Mouse (Mus musculus) liver, embryonic 13.5 days (tissue): ENCODE data around the gene Ppp1r2. TPM values are rescaled to one million over a fixed set of nuclear protein-coding genes. Genes with fewer than 3 reads are reported as not detected.

Experiments
- ATAC-seq: fragments of 200-750 bp; cut with Nextera tagmentation; 2 replicates; pipeline ENCODE4 v1.8.0; 2017; ENCODE audit warnings: low read depth, mild to moderate bottlenecking, moderate number of reproducible peaks, moderate library complexity
- DNase-seq: peaks from one replicate; pipeline ENCODE4 v3.0.0; 2022
- H3K27ac ChIP-seq: fragments of 300-500 bp; sonication (generic); 2 replicates; pipeline ENCODE4 v1.5.1; 2015; ENCODE audit warnings: moderate library complexity, mild to moderate bottlenecking, inconsistent platforms
- H3K27me3 ChIP-seq: fragments of 300-500 bp; sonication (generic); 2 replicates; pipeline ENCODE4 v1.6.1; 2015; ENCODE audit warnings: mild to moderate bottlenecking, inconsistent platforms
- H3K36me3 ChIP-seq: fragments of 300-500 bp; sonication (generic); 2 replicates; pipeline ENCODE4 v1.6.1; 2015; ENCODE audit warnings: mild to moderate bottlenecking, inconsistent platforms
- H3K4me1 ChIP-seq: fragments of 300-500 bp; sonication (generic); replicated peaks from 2 replicates; pipeline ENCODE4 v1.6.1; 2015; ENCODE audit warnings: inconsistent platforms
- H3K4me2 ChIP-seq: fragments of 300-500 bp; sonication (generic); 2 replicates; pipeline ENCODE4 v1.6.1; 2015; ENCODE audit warnings: inconsistent platforms, mild to moderate bottlenecking, moderate library complexity
- H3K4me3 ChIP-seq: fragments of 300-500 bp; sonication (generic); replicated peaks from 2 replicates; pipeline ENCODE4 v1.5.1; 2015; ENCODE audit warnings: mild to moderate bottlenecking, inconsistent platforms
- H3K9ac ChIP-seq: fragments of 300-500 bp; sonication (generic); 2 replicates; pipeline ENCODE4 v1.6.1; 2015; ENCODE audit warnings: mild to moderate bottlenecking, inconsistent platforms
- H3K9me3 ChIP-seq: fragments of 300-500 bp; sonication (generic); replicated peaks from 2 replicates; pipeline ENCODE4 v1.6.1; 2016; ENCODE audit warnings: inconsistent platforms
- WGBS: fragments of 180-500 bp; shearing (Covaris S2); methylation state at CpG from one replicate; pipeline ENCODE4 v1.1.7; 2015; ENCODE audit not compliant: insufficient replicate concordance; 5-methylcytosine and 5-hydroxymethylcytosine counted together
- polyA plus RNA-seq: library from polyadenylated mRNA; unstranded; fragments of >200 nt; fragmentation: Nextera tagmentation; extraction: Ambion mirVana; gene quantifications from 2 replicates; pipeline ENCODE4 v1.2.1, GENCODE M21; 2015

Ppp1r2 gene
- polyA plus RNA-seq, 1 experiment from 2014 or later = 44.7 TPM

DNA sequence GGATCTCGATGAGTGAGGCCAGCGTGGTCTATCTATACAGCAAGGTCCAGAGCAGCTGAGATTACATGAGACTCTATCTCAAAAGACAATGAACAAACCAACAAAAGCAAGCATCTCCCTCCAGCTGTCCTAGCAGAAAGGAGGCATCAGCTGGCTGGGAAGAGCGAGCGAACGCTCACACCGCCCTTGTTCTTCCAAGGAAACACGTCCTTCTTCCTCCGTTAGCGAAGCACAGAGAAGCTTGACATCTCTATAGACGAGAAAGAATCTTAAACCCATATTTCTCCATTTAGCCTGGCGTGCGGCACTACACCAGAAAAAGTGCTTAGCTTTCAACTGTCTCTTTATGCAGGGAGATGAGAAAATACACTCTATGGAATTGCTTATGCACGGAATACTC lies 26.4 kb downstream of the Ppp1r2 start:
- H3K4me3 ChIP-seq = no peak overlapping the region

DNA sequence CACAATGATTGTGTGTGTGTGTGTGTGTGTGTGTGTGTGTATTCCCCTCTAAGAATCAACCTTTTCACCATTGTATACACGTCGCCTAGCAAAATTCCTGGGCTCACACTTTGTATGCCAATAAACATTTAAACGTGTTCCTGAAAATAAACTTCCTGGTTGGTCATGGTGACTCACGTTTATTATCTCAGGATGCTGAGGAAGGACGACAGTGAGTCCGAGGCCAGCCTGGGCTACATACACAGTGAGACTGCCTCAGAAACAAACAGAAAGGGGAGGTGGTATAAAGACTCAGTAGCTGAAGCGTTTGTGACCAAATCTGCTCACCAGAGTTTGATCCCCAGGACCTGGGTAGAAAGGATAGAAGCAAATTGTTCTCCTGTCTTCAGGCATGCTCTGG lies 27.6 kb downstream of the Ppp1r2 start:
- Histone ChIP-seq H3K4me3 (no peak overlapping the region), H3K36me3 (no peaks in the 10 kb centered on the region), H3K9me3 (no peaks in the 10 kb centered on the region), H3K4me1 (peaks cover 4% of the 10 kb centered on the region; the same call in 1 of the 2 replicates), H3K27me3 (no peaks in the 10 kb centered on the region), H3K9ac (no peak overlapping the region), H3K4me2 (no peak overlapping the region), H3K27ac (no peak overlapping the region)
- DNase-seq = no peak
- no peak for ATAC-seq
- 52% methylated on average over 7 of the region's 7 CpGs for WGBS

More for the DNA sequence above, 26.4 kb downstream of the Ppp1r2 start:
- no peaks in the 10 kb centered on the region for H3K27me3 ChIP-seq
- H3K36me3 ChIP-seq = peaks cover 4% of the 10 kb centered on the region; the same call in 1 of the 2 replicates
- ATAC-seq (no peak), DNase-seq (no peak)
- no peak overlapping the region for H3K4me2 ChIP-seq
- H3K9me3 ChIP-seq = no peaks in the 10 kb centered on the region
- H3K27ac ChIP-seq = no peak overlapping the region
- no peak overlapping the region for H3K9ac ChIP-seq
- peaks cover 4% of the 10 kb centered on the region; the same call in 1 of the 2 replicates for H3K4me1 ChIP-seq
- WGBS = 84% methylated on average over 13 of the region's 13 CpGs

DNA sequence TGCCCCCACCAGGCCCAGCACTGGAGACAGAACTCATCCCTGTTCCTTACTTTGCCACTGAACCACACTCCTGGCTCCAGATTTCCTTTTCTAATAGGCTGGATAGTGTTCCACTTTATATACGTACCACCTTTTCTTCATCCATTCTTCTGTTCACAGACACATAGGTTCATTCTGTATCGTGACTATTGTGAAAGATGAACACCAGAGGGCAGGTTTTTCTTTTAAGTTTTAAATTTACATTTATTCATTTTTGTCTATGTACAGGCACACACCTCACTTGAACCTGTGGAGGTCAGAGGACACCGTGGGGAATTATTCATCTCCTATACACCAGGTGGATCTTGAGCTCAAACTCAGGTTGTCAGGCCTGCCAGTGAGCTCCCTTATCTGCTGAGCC lies 31.0 kb downstream of the Ppp1r2 start:
- Histone ChIP-seq H3K9me3 (no peaks in the 10 kb centered on the region), H3K4me1 (no peaks in the 10 kb centered on the region), H3K27ac (no peak overlapping the region), H3K36me3 (no peaks in the 10 kb centered on the region), H3K4me2 (no peak overlapping the region), H3K9ac (no peak overlapping the region), H3K27me3 (no peaks in the 10 kb centered on the region), H3K4me3 (no peak overlapping the region)
- ATAC-seq (no peak), DNase-seq (no peak)
- WGBS = 74% methylated on average over 3 of the region's 3 CpGs

DNA sequence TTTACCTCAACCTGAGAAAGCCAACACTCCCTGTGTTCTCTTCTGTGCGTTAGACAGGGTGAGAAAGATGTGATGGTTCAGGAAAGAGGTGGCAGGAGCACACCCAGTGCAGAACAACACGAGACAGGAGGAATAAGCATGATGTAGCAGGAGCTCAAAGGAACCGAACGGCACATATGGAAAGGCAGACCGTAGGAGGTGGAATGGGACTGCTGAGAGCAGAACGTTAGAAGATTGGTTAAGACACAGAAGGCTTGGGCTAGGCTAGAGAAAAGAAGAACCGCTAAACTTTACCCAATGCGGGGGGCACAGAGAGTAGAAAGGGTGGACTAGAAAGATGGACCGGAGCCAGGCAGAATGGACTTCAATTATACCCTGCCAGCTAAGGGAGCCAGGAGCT lies 33.6 kb downstream of the Ppp1r2 start:
- no peak overlapping the region for H3K4me3 ChIP-seq
- H3K9me3 ChIP-seq = no peaks in the 10 kb centered on the region
- no peaks in the 10 kb centered on the region for H3K36me3 ChIP-seq
- ATAC-seq (no peak), DNase-seq (no peak)
- no peak overlapping the region for H3K27ac ChIP-seq
- H3K9ac ChIP-seq = no peak overlapping the region
- no peaks in the 10 kb centered on the region for H3K4me1 ChIP-seq
- no peak overlapping the region for H3K4me2 ChIP-seq
- H3K27me3 ChIP-seq = no peaks in the 10 kb centered on the region
- 74% methylated on average over 9 of the region's 9 CpGs for WGBS

DNA sequence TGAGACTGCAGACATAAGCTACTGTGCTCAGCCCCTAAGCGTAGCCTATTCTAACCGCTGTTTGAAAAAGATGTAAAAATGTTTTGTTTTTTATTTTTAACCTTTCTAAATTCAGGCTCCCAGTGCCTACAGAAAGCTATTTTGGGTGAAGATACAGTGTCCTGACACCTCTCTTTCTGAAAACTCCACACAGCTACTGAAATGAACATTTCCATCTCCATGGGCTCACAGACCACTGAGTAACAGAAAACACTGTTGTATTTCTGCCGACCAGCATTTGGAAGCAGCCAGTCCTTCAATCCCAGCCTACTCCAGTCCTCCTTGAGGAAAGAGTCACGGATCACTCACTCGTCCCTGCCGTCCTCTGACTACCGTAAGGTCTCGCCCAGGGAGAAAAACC lies 34.5 kb downstream of the Ppp1r2 start:
- ATAC-seq = no peak
- 72% methylated on average over 8 of the region's 8 CpGs for WGBS
- 0 out of 2 replicates have a peak, but pooled peaks cover under 1% of the 10 kb centered on the region for H3K4me1 ChIP-seq
- no peak overlapping the region for H3K9ac ChIP-seq
- H3K27me3 ChIP-seq = no peaks in the 10 kb centered on the region
- H3K9me3 ChIP-seq = no peaks in the 10 kb centered on the region
- no peaks in the 10 kb centered on the region for H3K36me3 ChIP-seq
- H3K27ac ChIP-seq = no peak overlapping the region
- DNase-seq = no peak
- no peak overlapping the region for H3K4me3 ChIP-seq
- no peak overlapping the region for H3K4me2 ChIP-seq

DNA sequence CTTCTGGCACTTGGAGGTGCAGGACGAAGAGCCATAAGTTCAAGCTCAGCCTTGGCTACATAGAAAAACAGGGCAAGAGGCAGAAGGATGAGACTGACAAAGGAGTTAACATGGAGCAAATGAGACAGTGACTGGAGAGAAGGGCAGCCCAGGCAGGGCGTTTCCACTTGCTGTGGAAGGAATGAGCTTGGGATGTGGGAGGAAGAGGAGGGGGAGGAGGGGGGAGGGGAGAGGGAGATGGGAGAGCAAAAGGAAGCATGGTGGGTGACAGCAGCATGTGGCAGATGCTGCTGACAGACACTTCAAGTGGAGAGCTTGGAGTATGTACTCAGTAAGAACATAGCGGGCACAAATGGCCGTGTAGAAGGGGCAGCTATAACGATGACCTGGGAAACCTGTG lies 36.8 kb downstream of the Ppp1r2 start:
- Histone ChIP-seq H3K27ac (no peak overlapping the region), H3K27me3 (no peaks in the 10 kb centered on the region), H3K4me3 (no peak overlapping the region), H3K4me1 (peaks cover 15% of the 10 kb centered on the region), H3K9ac (no peak overlapping the region), H3K36me3 (no peaks in the 10 kb centered on the region), H3K9me3 (no peaks in the 10 kb centered on the region), H3K4me2 (no peak overlapping the region)
- ATAC-seq = no peak
- no peak for DNase-seq
- WGBS = 75% methylated on average over 5 of the region's 5 CpGs

DNA sequence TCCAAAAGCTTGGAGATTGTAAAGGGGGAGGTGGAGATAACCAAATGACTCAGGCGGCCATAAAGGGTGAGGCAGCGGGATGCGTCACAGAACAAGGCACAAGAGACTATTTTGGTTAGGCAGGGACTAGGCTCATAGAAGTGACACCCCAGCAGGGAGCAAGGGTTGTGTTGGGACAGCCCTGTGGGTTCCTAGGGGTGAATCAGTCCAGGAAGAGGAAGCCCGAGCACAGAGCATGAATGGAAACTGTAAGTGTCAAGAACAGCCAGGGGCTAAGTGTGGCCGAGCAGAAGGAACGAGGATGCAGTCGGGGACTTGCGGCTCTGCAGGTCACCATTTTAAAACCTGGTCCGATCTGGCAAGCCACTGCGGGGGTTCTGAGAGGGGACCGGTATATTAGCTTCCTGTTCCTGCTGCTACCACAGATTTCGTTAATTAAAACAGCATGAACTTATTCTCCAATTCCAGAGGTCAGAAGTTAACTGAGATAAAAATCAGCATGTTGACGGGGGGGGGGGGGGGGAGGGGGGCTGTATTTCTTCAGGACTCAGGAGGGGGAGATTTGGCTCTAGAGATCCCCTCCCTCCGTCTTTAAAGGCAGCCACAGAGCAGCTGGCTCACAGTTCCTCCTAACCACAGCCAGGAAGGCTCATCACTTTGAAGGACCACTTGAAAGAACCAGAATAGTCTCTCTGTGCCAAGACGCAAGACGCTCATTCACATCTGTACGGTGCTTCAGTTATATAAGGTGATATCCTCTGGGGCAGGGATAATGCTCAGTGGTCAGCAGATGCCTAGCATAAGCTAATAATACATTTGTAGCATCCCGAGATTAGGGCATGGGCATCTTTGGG lies 39.4 kb downstream of the Ppp1r2 start:
- Histone ChIP-seq H3K4me2 (peak overlapping the region; percentile 41), H3K4me1 (peaks cover 20% of the 10 kb centered on the region), H3K9me3 (no peaks in the 10 kb centered on the region), H3K27me3 (0 out of 2 replicates have a peak, but pooled peaks cover 2% of the 10 kb centered on the region), H3K27ac (no peak overlapping the region), H3K4me3 (no peak overlapping the region), H3K36me3 (no peaks in the 10 kb centered on the region), H3K9ac (no peak overlapping the region)
- ATAC-seq (no peak), DNase-seq (no peak)
- 12% methylated on average over 18 of the region's 18 CpGs for WGBS

DNA sequence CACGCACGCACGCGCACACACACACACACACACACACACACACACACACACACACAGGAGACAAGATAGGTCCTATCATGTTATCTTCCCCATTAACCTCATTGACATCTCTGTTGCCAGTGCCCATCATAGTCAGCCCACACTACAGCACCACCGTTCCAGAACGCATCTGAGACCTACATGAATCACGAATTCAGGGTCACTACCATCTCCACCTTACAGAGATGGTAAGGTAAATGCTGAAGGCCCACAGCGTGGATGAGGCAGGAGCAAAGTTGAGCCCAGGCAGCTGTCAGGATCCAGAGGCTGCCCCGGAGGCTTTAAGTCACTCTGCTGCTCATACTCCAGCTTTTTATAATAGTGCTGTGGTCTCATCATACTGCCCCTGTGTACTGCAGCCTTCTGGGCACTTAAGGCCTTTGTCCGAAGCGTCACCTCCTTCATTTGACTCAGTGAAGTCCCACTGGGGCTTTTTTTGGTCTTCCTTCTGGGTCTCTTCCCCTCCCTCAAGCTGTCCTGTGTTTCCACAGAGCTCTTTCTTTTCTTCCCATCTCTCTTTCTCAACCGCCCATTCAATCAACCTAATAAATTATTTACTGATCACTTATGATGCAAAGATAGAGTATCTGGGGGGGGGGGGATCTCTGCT lies 40.1 kb downstream of the Ppp1r2 start:
- no peak overlapping the region for H3K9ac ChIP-seq
- no peak overlapping the region for H3K27ac ChIP-seq
- DNase-seq = no peak
- no peaks in the 10 kb centered on the region for H3K9me3 ChIP-seq
- peaks cover 20% of the 10 kb centered on the region for H3K4me1 ChIP-seq
- no peaks in the 10 kb centered on the region for H3K36me3 ChIP-seq
- 72% methylated on average over 12 of the region's 12 CpGs for WGBS
- H3K27me3 ChIP-seq = 0 out of 2 replicates have a peak, but pooled peaks cover 2% of the 10 kb centered on the region
- no peak overlapping the region for H3K4me3 ChIP-seq
- H3K4me2 ChIP-seq = no peak overlapping the region; the same call in 1 of the 2 replicates
- no peak for ATAC-seq

DNA sequence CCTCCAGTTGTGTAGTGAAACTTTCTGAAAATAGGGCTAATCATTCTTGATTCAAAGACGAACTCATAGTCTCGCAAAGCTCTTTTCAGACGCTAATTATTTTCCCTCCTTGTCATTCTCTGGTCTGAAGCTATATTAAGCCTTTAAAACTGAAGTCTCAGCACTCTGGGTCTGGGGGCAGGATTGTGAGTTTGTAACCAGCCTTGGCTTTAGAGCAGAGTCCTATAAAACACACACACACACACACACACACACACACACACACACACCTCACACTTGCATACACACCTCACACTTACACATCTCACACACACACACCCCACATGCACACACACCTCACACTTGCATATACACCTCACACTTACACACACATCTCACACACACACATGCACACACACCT lies 40.7 kb downstream of the Ppp1r2 start:
- DNase-seq = no peak
- H3K27ac ChIP-seq = no peak overlapping the region
- no peaks in the 10 kb centered on the region for H3K36me3 ChIP-seq
- peaks cover 20% of the 10 kb centered on the region for H3K4me1 ChIP-seq
- H3K9me3 ChIP-seq = no peaks in the 10 kb centered on the region
- H3K27me3 ChIP-seq = 0 out of 2 replicates have a peak, but pooled peaks cover 2% of the 10 kb centered on the region
- peak overlapping the region; percentile 55 for H3K4me2 ChIP-seq
- H3K4me3 ChIP-seq = 0 out of 2 replicates have a peak overlapping the region, but pooled peaks have one; percentile 21
- 23% methylated on average over 3 of the region's 3 CpGs for whole genome bisulfite sequencing
- no peak for ATAC-seq
- H3K9ac ChIP-seq = no peak overlapping the region

DNA sequence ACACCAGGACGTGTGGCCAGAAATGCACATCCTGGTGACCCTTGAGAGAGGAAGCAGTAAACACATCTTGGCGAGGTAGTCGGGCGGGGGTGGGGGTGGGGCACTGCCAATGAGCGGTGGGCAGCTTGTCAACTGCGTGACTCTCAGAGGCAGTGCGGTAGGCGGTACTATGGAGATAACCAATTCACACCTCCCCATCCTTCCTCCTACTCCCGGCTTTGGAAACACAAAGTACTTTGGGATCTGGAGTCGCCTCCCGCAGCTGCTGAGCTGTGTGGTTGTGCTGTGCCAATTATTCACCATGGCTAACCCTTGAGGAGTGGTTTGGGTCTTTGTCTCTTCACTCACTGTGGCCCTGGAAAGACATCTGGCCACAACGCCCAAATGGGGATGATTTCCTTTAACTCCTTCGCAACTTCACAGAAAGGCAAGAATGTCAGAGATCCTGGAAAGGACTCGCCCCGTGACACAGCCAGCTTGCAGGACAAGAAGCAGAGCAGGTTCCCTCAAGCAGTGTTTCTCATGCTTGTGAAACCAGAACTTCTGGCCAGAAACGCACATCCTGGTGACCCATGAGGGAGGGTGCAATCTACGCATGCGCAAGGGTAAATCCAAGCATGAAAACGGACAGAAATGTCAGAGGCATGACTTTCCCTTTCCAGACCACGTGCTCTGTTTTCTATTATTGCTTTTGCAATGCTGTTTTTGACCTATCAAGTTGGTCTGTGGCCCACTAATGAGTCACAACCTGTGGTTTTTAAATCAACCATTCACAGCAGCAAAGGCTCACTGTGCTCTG lies 41.3 kb downstream of the Ppp1r2 start:
- Histone ChIP-seq H3K4me1 (peaks cover 20% of the 10 kb centered on the region), H3K9me3 (no peaks in the 10 kb centered on the region), H3K27ac (no peak overlapping the region), H3K9ac (no peak overlapping the region), H3K4me2 (peak overlapping the region; percentile 55), H3K36me3 (no peaks in the 10 kb centered on the region), H3K27me3 (0 out of 2 replicates have a peak, but pooled peaks cover 2% of the 10 kb centered on the region), H3K4me3 (peak overlapping the region; percentile 21)
- 6% methylated on average over 20 of the region's 20 CpGs for WGBS
- ATAC-seq (peak; percentile 20; the same call in 1 of the 2 replicates), DNase-seq (peak; percentile 9)

DNA sequence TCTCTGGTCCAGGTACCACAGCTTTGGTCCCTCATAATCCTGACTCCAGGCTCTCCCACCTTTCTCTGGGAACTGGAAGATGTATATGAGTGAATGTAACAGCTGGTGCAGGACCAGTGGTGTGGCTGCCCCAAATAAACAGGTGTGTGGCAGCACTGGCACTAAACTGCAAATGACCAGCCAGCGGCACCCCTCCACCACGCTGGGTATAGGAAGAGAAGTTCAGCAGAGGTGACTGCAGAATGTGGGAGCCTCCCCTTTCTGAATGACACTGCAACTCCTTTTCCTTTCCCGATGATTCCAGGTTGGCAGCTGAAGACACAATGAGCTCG lies 41.9 kb downstream of the Ppp1r2 start:
- 0 out of 2 replicates have a peak, but pooled peaks cover 2% of the 10 kb centered on the region for H3K27me3 ChIP-seq
- 0 out of 2 replicates have a peak, but pooled peaks cover under 1% of the 10 kb centered on the region for H3K9me3 ChIP-seq
- no peak overlapping the region for H3K9ac ChIP-seq
- no peak for ATAC-seq
- WGBS = 11% methylated on average over 4 of the region's 4 CpGs
- DNase-seq = no peak
- no peak overlapping the region for H3K27ac ChIP-seq
- peaks cover 20% of the 10 kb centered on the region for H3K4me1 ChIP-seq
- H3K4me3 ChIP-seq = 0 out of 2 replicates have a peak overlapping the region, but pooled peaks have one; percentile 21
- H3K36me3 ChIP-seq = no peaks in the 10 kb centered on the region
- H3K4me2 ChIP-seq = peak overlapping the region; percentile 55
